Mouse (Mus musculus): ENCODE measurements at regions not wholly inside any gene's neighbourhood (a gene's known extent, or its start where the extent isn't known, plus 50 kb on each side); places are given as distances from the start of the nearest gene placed in this dataset.

DNA sequence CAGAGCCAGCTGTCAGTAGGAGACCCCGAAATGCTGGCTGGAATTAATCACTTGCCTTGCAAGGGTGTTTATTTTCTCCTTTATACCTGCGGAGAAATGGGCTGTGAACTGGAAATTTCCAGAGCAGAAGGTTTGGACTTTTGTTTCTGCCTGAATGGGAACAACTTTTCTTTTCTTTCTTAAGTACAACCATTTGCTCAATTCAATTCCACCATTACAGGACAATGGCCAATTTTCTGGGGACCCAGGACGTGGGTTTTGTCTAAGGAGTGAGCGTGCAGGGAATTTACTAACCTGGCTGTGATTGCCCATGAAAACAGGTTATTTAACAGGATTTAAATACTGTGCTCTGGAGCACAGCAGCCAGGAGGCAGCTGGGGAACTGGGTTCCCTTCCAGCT lies 195.1 kb upstream of the Sdk2 start:
- no peak for DNase-seq (ENCODE audit: low spot score)

DNA sequence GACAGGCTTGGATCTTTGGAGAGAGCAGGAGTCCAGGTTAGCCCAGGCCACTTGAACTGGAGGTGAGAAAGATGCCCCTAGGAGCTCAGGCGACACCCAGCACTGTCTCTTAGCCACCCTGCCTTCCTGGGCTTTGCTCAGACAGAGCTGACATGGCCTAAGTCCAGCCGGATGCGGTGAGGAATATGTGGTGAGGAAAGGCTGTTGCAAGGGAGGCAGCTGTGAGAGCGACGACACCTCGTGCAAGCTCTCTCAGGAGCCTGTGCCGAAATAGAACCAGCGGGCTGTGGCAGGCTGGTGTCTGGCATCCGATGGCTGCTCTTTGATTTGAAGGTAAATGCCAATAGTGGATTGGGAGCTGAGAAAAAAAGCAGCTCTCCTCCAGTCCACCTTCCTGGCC lies 191.4 kb upstream of the Sdk2 start:
- DNase-seq (ENCODE audit: low spot score) = no peak

DNA sequence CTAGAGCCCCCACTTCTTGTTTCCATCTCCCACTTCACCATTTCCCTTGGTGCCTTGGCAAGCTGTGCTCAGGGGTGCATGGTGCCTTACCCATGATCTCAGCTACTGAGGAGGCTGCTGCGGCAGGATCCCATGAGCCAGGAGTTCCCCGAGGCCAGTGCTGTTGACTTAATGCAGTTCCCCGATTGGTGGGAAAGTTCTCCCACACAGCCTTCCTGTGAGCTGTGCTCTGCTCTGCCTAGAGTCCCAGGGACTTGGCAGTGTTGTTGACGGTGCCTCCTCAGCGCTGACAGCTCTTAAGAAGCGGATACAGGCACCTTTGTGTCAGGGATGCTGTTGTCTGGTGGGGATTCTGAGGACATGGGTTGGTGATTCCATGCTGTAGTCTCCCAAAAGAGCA lies 190.9 kb upstream of the Sdk2 start:
- no peak for DNase-seq (ENCODE audit: low spot score)

DNA sequence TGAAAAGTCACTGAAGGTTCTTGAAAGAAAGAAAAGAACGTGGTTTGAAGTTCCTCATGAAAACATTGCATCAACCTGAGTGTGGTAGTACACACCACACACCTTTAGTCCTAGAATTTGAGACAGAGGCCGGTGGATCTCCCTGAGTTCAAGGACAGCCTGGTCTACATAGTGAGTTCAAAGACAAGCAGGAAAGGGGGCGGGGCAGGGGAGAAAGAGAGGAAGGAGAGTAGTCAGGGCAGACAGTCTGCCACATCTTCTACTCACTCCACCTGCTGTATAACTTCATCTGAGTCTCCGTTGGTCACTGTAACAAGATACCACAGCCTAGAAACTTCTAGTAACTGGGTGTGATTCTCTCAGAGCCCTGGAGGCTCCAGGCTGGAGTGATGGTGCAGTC lies 190.2 kb upstream of the Sdk2 start:
- no peak for DNase-seq (ENCODE audit: low spot score)

DNA sequence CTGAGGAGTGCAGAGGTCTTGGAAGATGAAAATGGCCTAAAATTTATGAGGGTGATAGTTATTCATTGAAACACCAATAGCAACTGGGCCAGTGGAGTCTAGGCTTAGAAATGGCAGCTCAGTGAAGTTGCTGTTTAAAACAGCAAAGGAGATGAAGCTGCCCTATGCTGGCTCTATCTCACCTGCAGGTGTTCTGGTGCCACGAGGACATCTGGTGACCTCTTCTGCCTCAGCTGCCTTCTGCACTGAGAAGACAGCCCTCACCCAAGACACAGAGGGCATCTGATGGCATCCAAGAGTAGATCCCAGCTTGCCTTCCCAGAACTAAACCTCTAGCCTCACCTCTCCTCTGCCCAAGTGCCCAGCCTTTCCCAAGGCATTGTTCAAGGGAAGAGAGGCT lies 187.5 kb upstream of the Sdk2 start:
- DNase-seq (ENCODE audit: low spot score) = no peak

DNA sequence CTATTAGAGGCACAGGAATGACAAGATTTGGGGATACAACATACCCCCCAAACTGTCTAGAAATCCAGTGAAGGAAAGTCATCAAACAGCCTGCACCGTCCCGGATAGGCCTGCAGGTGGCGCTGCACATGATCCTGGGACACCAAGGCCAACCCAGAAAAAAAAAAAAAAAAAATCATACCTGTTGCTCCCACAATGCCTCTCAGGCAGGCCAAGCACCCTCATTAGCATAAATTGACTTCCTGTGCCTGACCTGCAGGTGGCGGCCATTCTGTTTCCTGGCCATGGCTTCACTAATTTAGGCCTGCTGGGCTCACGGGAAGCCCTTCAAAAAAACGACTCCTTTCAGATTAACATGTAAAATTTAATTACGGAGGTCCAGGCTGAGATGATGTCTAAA lies 184.8 kb upstream of the Sdk2 start:
- no peak for DNase-seq (ENCODE audit: low spot score)

DNA sequence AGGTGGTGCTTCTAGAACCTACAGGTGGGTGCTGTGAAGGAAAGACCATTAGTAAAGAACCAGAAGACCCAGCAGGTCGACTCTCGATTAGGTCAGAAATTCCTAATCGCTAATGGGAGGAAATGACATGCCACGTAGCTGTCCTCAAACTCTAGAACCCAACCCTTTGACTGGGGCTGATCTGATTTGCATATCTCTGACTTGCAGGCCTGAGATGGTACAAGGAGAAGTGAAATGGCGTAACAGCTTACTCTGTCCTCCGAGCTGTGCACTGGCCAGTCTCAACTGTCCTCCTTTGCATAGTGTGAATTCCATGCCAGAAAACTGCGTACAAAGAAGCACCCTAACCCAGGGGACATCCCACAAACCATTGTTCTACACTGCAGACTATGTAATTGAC lies 182.4 kb upstream of the Sdk2 start:
- no peak for DNase-seq (ENCODE audit: low spot score)

DNA sequence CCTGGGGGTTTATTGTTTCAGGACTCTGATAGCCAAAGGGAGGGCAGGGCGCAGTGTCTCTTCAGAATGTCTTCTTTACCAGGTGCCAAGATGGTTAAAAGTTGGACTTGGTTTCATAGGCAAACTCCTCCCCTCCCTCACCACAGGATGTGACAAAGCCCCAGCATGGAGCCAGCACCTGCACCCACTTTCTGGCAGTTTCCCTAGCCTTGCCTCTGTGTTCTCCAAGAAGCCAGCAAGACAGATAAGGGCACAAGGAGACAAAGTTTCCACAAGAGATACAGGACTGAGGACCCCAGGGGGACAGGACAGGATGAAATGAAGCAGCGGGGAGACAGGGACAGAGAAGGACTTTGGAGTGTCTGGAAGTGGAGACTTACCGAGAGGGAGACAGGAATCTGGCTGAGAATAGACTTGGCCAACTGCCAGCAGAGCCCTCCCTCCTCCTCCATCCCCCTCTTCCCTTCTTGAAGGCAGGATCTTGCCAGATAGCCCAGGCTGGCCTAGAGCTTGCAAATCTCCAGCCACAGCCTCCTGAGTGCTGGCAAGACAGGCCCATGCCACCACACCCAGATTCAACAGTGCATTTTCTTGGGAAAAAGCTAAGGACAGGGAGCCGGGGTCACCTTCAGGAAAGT lies 181.5 kb upstream of the Sdk2 start:
- no peak for DNase-seq (ENCODE audit: low spot score)

DNA sequence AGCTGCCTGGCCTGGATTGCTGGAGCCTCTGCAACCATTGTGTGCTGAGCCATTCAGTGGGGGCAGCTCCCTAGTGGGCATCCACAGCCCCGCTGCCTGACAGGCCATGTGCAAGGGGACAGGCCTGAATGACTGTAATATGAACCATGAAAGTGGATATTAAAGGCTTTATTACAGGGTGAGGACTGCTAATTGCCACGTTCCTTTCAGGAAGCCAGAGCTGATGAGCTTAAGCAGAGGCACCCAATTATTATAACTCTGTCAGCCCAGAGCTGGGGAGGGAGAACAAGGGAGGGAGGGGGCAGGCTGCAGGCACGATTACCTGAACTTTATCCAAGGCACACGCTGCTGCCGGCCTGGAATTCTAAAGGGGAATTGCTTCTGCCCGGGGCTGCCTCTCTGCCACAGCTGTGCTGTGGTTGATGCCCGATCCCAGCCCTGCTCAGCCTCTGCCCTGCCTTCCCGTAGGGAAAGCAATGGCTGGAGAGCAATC lies 172.5 kb upstream of the Sdk2 start:
- no peak for DNase-seq (ENCODE audit: low spot score)

DNA sequence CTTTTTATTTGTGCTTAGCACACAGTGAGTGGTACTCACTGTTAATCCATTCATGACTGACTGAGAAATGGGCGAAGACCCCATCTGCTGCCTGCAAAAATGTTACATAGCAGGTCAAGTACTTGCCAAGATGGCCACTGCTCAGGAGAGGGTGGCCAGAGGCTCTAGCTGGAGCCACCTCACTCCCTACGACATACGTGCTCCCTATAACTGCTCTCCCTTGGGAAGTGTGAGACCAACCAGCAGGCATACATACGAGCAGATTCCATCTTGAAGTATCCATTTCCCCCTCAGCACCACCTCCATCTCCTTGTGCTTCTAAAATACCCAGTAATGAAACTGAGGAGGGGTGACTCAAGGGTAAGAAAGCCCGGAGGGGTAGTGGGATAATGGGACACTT lies 172.0 kb upstream of the Sdk2 start:
- no peak for DNase-seq (ENCODE audit: low spot score)

DNA sequence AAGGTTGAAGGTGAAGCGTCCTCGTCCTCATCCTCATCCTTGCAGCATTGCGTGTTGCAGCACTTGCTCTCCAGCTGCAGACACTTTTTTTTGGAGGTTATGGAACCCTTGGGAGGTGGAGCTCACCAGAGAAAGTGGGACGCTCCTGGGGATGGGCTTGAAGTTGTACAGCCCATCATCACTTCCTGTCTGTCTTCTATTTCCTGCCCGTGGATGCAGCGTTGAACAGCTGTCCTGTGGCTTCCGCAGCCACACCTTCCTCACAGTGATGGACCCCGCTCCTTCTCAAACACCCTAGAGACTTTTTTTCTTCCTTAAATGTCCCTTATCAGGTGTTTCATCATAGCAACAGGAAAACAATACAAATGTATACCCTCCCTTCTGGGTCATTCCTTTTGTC lies 171.5 kb upstream of the Sdk2 start:
- DNase-seq (ENCODE audit: low spot score) = no peak

DNA sequence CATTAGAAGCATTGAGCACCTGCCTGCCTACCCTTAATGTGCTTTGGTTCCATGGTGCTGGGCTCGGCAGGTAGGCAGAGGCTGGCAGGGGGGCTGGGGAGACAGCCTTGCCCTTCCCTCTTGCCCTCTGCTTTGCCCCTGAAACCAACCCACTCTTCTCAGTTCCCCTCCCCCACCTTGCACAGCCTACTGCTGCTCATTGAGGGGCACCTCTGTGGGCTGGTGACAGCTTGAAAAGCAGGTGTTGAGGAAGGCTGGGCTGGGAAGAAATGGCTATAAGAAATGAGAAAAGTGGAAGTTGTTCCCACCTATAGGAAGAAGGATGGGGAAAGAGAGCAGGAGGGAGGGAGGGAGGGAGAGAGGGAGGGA lies 167.7 kb upstream of the Sdk2 start:
- DNase-seq (ENCODE audit: low spot score) = no peak

DNA sequence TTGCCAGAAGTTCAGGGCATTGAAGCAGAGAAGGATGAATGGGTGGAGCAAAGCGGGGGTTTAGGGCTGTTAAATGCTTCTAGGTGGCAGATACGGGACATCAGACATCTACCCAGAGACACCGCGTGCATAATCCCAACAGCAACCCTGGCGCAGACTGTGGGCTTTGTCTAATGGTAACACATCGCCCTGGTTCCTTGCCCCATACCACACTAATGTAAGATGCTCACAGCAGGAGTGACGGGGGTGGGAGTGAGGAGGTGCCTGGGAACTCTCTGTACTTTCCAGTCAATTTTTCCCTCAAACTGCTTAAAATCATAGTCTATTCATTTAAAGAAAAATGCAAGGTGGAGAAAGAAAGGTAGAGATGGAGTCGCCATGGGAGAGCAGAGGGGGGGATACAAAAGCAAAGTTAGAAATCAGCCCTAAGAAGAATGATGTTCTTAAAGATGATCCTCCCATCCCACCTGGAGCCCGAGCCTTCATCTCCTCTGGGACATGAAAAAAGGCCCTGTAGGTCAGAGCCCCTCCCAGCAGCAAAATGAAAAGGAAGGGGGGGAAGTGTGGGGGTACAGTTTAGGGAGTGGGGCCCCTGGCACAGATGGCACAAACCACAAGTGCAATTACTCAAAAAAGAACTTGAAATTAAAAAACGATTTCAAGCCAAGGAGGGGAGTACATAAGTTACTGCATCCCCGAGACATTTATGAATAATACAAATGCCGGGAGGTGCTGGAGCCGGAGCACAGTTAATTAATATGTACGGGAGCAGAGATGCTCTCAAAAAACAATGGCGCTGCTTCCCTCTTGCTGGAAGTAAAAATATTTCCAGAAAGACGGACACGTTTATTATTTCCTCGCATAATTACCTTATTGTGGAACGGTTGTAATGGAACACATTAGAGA lies 167.0 kb upstream of the Sdk2 start:
- no peak for DNase-seq (ENCODE audit: low spot score)

DNA sequence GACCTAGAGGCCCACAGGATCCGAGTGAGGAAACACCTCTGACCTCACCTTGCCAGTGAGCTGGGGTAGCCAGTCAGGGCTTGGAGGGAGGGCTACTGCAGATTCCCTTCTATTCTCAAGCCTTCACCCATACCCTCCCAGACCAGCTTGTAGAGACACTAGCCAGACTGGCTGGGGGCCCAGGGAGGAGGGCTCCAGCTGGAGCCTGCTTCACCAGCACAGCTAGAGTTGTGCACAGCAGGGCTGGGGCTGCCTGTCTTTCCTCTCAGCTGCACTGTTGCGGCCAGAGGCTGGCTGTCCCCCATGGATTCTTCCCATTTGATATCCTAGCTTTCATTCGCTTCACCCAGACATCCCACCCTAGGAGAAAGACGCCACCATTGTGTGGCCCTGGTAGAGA lies 165.0 kb upstream of the Sdk2 start:
- no peak for DNase-seq (ENCODE audit: low spot score)

DNA sequence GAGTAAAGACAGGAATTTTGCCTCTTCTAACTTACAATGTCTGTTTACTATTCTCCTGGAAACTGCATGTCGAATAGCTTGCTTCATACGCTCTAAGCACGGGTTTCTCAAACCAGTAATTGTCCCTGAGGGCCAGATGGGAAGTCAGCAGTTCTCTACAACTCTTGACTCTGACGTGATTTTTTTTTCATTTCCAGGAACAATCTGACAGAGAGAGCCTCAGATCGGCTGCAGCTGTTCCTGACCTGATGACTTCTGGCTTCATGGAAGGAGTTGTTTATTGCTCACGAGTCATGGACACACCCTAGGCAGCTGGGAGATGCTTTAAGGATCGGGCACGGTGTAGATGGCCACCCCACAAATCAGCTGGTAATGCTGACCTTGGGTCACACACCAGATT lies 162.9 kb upstream of the Sdk2 start:
- DNase-seq (ENCODE audit: low spot score) = no peak

DNA sequence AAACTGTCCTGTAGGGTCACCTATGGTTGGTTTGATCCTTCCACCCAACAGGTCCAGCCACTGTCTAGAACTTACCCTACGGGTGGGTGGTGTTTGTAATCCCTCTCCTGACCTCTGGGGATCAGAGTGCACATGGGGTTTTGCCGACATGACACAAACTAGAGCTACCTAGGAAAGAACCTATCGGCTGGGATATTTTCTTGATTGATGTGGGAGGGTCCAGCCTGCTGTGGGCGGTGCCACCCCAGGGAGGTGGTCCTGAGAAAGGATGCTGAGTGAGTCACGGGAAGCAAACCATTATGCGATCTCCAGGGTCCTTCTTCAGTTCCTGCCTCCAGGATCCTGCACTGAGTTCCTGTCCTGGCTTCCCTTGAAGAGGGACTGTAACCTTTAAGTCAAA lies 162.3 kb upstream of the Sdk2 start:
- DNase-seq (ENCODE audit: low spot score) = no peak

DNA sequence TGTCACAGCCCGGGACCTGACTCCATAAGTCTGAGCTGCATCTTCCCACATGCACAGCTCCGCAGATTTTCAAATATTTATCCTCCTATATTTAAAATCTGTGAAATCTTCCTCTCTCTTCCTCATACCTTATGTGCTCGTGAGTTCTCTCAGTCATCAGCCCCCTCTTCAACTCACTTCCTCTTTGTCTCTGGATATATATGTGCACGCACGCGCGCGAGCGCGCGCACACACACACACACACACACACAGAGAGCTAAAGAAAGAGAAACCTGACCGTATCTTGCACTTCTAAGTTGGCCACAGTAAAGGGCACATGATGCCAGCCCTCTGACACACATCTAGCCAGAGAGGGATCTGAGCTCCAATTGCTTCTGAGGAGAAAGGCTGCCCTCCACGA lies 159.7 kb upstream of the Sdk2 start:
- no peak for DNase-seq (ENCODE audit: low spot score)

DNA sequence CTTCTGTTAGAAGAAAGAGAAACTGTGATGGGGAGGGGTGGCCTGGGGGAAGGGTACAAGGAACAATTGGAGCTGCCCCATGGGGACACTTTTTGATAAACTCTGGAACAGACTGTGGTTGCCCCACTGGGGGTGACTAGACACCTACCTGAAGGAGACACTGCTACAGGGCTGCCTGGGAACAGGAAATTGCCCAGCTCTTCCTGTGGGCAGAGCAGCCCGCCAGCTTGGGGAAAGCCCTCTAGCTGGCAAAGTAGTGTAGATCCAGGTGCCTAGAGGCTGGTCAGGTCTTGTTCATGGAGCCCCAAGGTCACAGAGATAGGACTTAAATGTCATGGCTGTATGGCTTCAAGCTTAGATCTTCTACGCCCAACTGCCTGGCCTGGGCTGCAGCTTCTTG lies 157.9 kb upstream of the Sdk2 start:
- no peak for DNase-seq (ENCODE audit: low spot score)

DNA sequence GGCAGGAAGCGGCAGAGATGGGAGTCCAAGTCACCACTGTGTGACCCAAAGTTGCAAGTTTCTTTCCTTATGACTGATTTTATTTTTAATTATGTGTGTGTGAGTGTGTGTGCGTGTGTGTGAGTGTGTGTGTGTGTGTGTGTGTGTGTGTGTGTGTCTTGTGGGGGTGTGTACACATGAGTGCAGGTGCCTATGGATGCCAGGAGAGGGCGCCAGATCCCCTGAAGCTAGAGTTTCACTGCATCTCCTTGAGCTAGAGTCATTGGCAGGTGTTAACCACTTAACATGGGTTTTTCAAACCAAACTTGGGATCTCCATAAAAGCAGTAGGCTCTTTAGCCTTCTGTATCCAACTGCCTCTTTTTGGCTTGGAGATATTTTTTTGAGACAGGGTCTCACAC lies 156.2 kb upstream of the Sdk2 start:
- DNase-seq (ENCODE audit: low spot score) = no peak

DNA sequence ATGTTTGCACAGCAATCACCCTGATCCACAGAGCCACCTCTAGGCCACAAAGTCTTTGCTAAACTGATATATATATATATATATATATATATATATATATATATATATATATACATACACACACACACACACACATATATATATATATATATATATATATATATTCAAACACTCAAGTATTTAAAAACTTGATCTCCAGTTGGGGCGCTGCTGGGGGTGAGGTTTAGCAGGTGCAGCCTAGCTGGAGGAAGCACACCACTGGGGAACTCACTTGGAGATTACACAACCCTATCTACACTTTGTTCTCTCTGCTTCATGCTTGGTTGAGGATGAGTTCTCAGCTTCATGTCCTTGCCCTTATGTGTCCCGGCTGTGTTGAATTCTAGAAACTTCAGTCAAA lies 153.6 kb upstream of the Sdk2 start:
- DNase-seq (ENCODE audit: low spot score) = no peak

DNA sequence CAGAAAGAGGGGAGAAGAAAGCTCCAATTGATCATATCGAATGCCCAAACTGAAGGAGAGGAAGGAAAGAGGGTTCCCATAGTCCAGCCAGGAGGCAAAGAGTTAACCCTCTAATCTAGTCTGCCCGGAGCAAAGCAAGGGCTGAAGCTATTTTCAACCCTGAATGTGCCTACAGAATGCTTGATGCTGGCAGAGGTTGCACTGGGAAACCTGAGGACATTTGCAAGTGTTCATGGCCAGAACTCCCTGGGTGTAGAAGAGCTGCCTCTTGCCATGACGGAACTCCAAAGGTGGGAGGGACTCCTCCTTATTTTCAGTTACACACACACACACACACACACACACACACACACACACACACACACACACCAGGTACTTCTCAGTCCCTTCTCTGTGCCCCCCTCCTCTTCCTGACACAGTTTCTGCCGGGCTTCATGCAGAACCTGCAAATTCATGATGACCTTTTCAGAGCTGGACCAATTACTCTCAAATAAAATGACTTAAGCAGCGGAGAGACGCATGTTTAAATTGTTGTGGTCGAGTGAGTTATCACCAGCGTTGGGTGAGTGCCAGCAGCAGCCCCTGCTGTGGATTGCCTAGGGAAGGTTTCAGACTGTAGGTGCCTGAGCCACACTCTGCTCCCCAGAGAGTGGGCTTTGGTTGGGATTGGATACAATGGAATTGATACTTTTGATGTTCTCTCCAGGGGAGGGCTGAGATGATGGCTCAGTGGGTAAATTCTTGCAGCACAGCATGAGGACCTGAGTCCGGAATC lies 152.1 kb upstream of the Sdk2 start:
- DNase-seq (ENCODE audit: low spot score) = no peak

DNA sequence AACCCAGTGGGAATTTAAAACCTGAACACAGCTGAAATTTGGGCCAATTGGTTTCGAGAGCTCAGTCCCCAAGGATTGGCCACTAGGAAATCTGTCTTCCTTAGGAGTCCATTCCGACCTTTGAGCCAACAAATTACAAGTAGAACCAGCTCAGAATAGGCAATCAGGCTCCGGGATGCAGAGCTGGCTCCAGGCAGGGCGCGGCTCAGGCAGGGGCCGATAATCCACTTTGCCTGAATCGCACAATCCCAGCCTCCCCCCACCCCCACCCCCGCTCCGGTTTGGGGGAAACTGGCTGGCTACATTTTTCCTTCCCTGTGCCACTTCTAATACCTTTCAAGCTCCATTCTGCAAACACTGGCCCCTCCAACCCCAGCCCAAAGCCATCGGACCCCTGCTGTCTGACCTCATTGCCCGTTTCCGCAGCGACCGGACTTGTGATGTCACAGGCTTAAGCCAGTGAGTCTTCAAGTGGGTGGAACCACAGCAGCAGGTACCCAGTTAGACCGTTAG lies 150.5 kb upstream of the Sdk2 start:
- no peak for DNase-seq (ENCODE audit: low spot score)

DNA sequence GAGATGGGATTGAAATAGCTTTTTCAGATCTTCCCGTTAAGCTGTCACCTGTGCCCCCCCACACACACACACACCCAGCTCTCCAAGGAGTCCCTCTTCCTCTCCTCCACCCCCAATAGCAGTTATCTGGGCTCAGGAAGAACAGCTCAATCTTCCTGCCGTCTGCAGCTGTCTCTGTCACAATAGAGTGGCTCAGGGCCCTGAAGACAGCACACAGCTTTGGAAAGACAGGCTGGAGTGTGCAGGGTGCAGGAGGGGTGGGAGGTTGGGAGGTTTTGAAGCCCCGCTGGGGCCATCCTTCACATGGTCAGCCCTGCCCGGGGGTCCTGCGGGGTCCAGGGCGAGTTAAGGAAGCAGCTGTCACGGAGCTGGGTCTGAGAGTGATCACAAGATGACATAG lies 149.6 kb upstream of the Sdk2 start:
- no peak for DNase-seq (ENCODE audit: low spot score)

Data from urinary bladder, postnatal 25 days (tissue).